Mouse (Mus musculus): ENCODE results near the gene Rad23b.
"Not testable (repeated sequence)": the region's sequence is repeated elsewhere in the genome, so short reads cannot be mapped to it uniquely, and the experiment has no call there.

Gene Rad23b

GRCm38 (mm10) chr4:55354038-55354437, 4.2 kb downstream of the Rad23b start:
- DNase-seq (ENCODE audit: low spot score in 2 of 2) = no peak

GRCm38 (mm10) chr4:55355845-55356244, 6.0 kb downstream of the Rad23b start:
- no peak for DNase-seq (ENCODE audit: low spot score in 2 of 2)

- DNase-seq (ENCODE audit: low spot score in 2 of 2) = no peak
Observed at GRCm38 (mm10) chr4:55356726-55357125, 6.9 kb downstream of the Rad23b start.

- DNase-seq (ENCODE audit: low spot score in 2 of 2) = no peak
Observed at GRCm38 (mm10) chr4:55363866-55364265, 14.0 kb downstream of the Rad23b start.

- peak in 1 of 2 experiments; percentile 36 for DNase-seq (ENCODE audit: low spot score in 2 of 2)
Observed at GRCm38 (mm10) chr4:55364374-55364773, 14.5 kb downstream of the Rad23b start.

- DNase-seq (ENCODE audit: low spot score in 2 of 2) = no peak
Observed at GRCm38 (mm10) chr4:55366014-55366413, 16.2 kb downstream of the Rad23b start.

GRCm38 (mm10) chr4:55370127-55370526, 20.3 kb downstream of the Rad23b start:
- DNase-seq (ENCODE audit: low spot score in 2 of 2) = no peak

- DNase-seq (ENCODE audit: low spot score in 2 of 2) = no peak
Observed at GRCm38 (mm10) chr4:55371355-55371754, 21.5 kb downstream of the Rad23b start.

- DNase-seq (ENCODE audit: low spot score in 2 of 2) = no peak
Observed at GRCm38 (mm10) chr4:55382350-55382749, 32.5 kb downstream of the Rad23b start.

- DNase-seq (ENCODE audit: low spot score in 2 of 2) = no peak
Observed at GRCm38 (mm10) chr4:55386768-55387167, 36.9 kb downstream of the Rad23b start.

- no peak for DNase-seq (ENCODE audit: low spot score in 2 of 2)
Observed at GRCm38 (mm10) chr4:55391480-55391879, 41.6 kb downstream of the Rad23b start.

GRCm38 (mm10) chr4:55392445-55392844, 42.6 kb downstream of the Rad23b start:
- no peak for DNase-seq (ENCODE audit: low spot score in 2 of 2)

- DNase-seq (ENCODE audit: low spot score in 2 of 2) = peak in 1 of 2 experiments; percentile 22
Observed at GRCm38 (mm10) chr4:55397911-55398762, 48.3 kb downstream of the Rad23b start.

GRCm38 (mm10) chr4:55398901-55399300, 49.1 kb downstream of the Rad23b start:
- no peak for DNase-seq (ENCODE audit: low spot score in 2 of 2)

- DNase-seq (ENCODE audit: low spot score in 2 of 2) = no peak
Observed at GRCm38 (mm10) chr4:55405329-55405728, 55.5 kb downstream of the Rad23b start.

GRCm38 (mm10) chr4:55406558-55406957, 56.7 kb downstream of the Rad23b start:
- DNase-seq (ENCODE audit: low spot score in 2 of 2) = no peak

GRCm38 (mm10) chr4:55408081-55408480, 58.2 kb downstream of the Rad23b start:
- no peak for DNase-seq (ENCODE audit: low spot score in 2 of 2)

GRCm38 (mm10) chr4:55409025-55409424, 59.2 kb downstream of the Rad23b start:
- DNase-seq (ENCODE audit: low spot score in 2 of 2) = no peak

GRCm38 (mm10) chr4:55409578-55410224, 59.9 kb downstream of the Rad23b start:
- not testable (repeated sequence) for DNase-seq (ENCODE audit: low spot score in 2 of 2)

- no peak for DNase-seq (ENCODE audit: low spot score in 2 of 2)
Observed at GRCm38 (mm10) chr4:55415864-55416263, 66.0 kb downstream of the Rad23b start.

- no peak for DNase-seq (ENCODE audit: low spot score in 2 of 2)
Observed at GRCm38 (mm10) chr4:55426250-55426649, 76.4 kb downstream of the Rad23b start.
